Mouse (Mus musculus): ENCODE data around the gene Pde4a.
"Not testable (repeated sequence)": the region's sequence is repeated elsewhere in the genome, so short reads cannot be mapped to it uniquely, and the experiment has no call there.

The Pde4a gene

GRCm38 (mm10) chr9:21183421-21183820, 17.9 kb downstream of the Pde4a start:
- DNase-seq (ENCODE audit: extremely low spot score): no peak

- peak; percentile 11 for DNase-seq (ENCODE audit: extremely low spot score)
These were observed 18.4 kb downstream of the Pde4a start for GRCm38 (mm10) chr9:21183905-21184413.

- DNase-seq (ENCODE audit: extremely low spot score): no peak
These were observed 19.2 kb downstream of the Pde4a start for GRCm38 (mm10) chr9:21184733-21185132.

- DNase-seq (ENCODE audit: extremely low spot score): no peak
These were observed 19.9 kb downstream of the Pde4a start for GRCm38 (mm10) chr9:21185436-21185835.

- DNase-seq (ENCODE audit: extremely low spot score): no peak
These were observed 24.4 kb downstream of the Pde4a start for GRCm38 (mm10) chr9:21189905-21190304.

- DNase-seq (ENCODE audit: extremely low spot score): no peak
These were observed 25.2 kb downstream of the Pde4a start for GRCm38 (mm10) chr9:21190670-21191069.

GRCm38 (mm10) chr9:21193786-21194185, 28.3 kb downstream of the Pde4a start:
- no peak for DNase-seq (ENCODE audit: extremely low spot score)

- no peak for DNase-seq (ENCODE audit: extremely low spot score)
These were observed 29.4 kb downstream of the Pde4a start for GRCm38 (mm10) chr9:21194787-21195493.

- DNase-seq (ENCODE audit: extremely low spot score): not testable (repeated sequence)
These were observed 30.4 kb downstream of the Pde4a start for GRCm38 (mm10) chr9:21195736-21196505.

GRCm38 (mm10) chr9:21196521-21197433, 31.3 kb downstream of the Pde4a start:
- DNase-seq (ENCODE audit: extremely low spot score): no peak

GRCm38 (mm10) chr9:21197981-21198380, 32.5 kb downstream of the Pde4a start:
- peak; percentile 51 for DNase-seq (ENCODE audit: extremely low spot score)

- DNase-seq (ENCODE audit: extremely low spot score): no peak
These were observed 33.4 kb downstream of the Pde4a start for GRCm38 (mm10) chr9:21198960-21199359.

GRCm38 (mm10) chr9:21204156-21204527, 38.6 kb downstream of the Pde4a start:
- no peak for DNase-seq (ENCODE audit: extremely low spot score)

GRCm38 (mm10) chr9:21204528-21205272, 39.2 kb downstream of the Pde4a start:
- peak; percentile 66 for DNase-seq (ENCODE audit: extremely low spot score)

GRCm38 (mm10) chr9:21206848-21207247, 41.3 kb downstream of the Pde4a start:
- no peak for DNase-seq (ENCODE audit: extremely low spot score)

- no peak for DNase-seq (ENCODE audit: extremely low spot score)
These were observed 43.1 kb downstream of the Pde4a start for GRCm38 (mm10) chr9:21208626-21209025.

GRCm38 (mm10) chr9:21210821-21211220, 45.3 kb downstream of the Pde4a start:
- no peak for DNase-seq (ENCODE audit: extremely low spot score)

GRCm38 (mm10) chr9:21211624-21212023, 46.1 kb downstream of the Pde4a start:
- DNase-seq (ENCODE audit: extremely low spot score): no peak

GRCm38 (mm10) chr9:21213617-21214190, 48.2 kb downstream of the Pde4a start:
- peak; percentile 53 for DNase-seq (ENCODE audit: extremely low spot score)

- no peak for DNase-seq (ENCODE audit: extremely low spot score)
These were observed 50.7 kb downstream of the Pde4a start for GRCm38 (mm10) chr9:21216050-21216841.
